Mouse (Mus musculus) stomach, embryonic 15.5 days (tissue): ENCODE results near the gene Bzw2. TPM values are rescaled to one million over a fixed set of nuclear protein-coding genes. Genes with fewer than 3 reads are reported as not detected.

Experiments
- ATAC-seq: fragments of 200-750 bp; cut with Nextera tagmentation; 2 replicates; pipeline ENCODE4 v1.8.0; 2017; ENCODE audit warnings: low read depth, moderate number of reproducible peaks, moderate TSS enrichment; ENCODE audit not compliant: insufficient read depth, low FRiP score
- H3K27ac ChIP-seq: fragments of 300-500 bp; sonication (generic); 2 replicates; pipeline ENCODE4 v1.5.1; 2015; ENCODE audit warnings: mild to moderate bottlenecking, inconsistent platforms
- H3K27me3 ChIP-seq: fragments of 300-500 bp; sonication (generic); replicated peaks from 2 replicates; pipeline ENCODE4 v1.6.1; 2015; ENCODE audit warnings: inconsistent platforms
- H3K36me3 ChIP-seq: fragments of 300-500 bp; sonication (generic); 2 replicates; pipeline ENCODE4 v1.6.1; 2015; ENCODE audit warnings: inconsistent platforms
- H3K4me1 ChIP-seq: fragments of 300-500 bp; sonication (generic); 2 replicates; pipeline ENCODE4 v1.6.1; 2015; ENCODE audit warnings: inconsistent platforms
- H3K4me2 ChIP-seq: fragments of 300-500 bp; sonication (generic); 2 replicates; pipeline ENCODE4 v1.6.1; 2015; ENCODE audit warnings: mild to moderate bottlenecking, inconsistent platforms
- H3K4me3 ChIP-seq: fragments of 300-500 bp; sonication (generic); replicated peaks from 2 replicates; pipeline ENCODE4 v1.5.1; 2015; ENCODE audit warnings: inconsistent platforms
- H3K9ac ChIP-seq: fragments of 300-500 bp; sonication (generic); 2 replicates; pipeline ENCODE4 v1.6.1; 2015; ENCODE audit warnings: inconsistent platforms
- H3K9me3 ChIP-seq: fragments of 300-500 bp; sonication (generic); 2 replicates; pipeline ENCODE4 v1.6.1; 2016; ENCODE audit warnings: inconsistent platforms
- WGBS: fragments of 180-500 bp; shearing (Covaris S2); methylation state at CpG from one replicate; pipeline ENCODE4 v1.1.7; 2015; 5-methylcytosine and 5-hydroxymethylcytosine counted together
- polyA plus RNA-seq: library from polyadenylated mRNA; unstranded; fragments of >200 nt; fragmentation: Nextera tagmentation; extraction: Ambion mirVana; gene quantifications from 2 replicates; pipeline ENCODE4 v1.2.1, GENCODE M21; 2015

Bzw2 gene
- polyA plus RNA-seq, 1 experiment from 2014 or later, result 179 TPM

DNA sequence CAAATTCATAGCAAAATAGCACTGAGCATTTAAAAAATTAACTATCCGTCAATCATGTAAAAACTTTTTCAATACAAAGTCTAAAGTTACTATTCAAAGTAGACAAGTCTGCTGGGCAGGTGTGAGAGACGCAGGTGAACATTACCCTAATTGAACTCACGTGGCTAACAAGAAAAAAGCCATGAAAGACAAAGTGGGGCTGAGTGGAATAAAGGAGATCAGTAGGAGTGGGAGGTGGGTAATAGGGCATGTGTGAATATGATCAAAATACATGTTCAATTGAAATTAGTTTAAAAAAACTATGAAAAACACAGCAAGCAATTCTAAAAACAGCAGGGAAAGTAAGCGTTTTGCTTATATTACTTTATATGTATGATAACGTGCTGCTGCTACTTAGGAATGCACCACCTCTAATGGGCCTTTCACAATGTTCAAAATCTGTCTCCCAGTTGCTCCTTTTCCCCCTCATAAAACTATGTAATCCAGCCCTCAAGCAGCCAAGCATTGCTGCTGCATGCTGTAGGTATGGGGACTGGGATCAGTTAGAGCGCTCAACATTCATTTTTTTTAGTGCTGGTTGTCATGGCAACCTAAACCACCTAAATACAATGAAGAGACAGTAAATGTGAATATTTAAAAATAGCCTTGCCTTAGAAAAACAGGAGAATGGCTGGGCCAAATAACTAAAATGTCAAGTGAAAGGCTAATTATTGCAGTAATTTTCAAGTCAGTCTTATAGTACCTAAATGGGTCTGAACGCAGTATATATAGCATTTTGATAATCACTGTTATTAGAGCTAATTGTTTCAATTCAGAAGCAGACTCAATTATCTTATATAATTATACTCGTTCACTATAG, 54.9 kb downstream of the Bzw2 start:
- WGBS, result 94% methylated on average over 8 of the region's 8 CpGs
- H3K4me2 ChIP-seq, result no peak overlapping the region
- no peaks in the 10 kb centered on the region for H3K27me3 ChIP-seq
- H3K36me3 ChIP-seq, result peaks cover 33% of the 10 kb centered on the region
- H3K4me1 ChIP-seq, result no peaks in the 10 kb centered on the region
- H3K9me3 ChIP-seq, result no peaks in the 10 kb centered on the region
- H3K9ac ChIP-seq, result no peak overlapping the region
- no peak for ATAC-seq
- no peak overlapping the region for H3K27ac ChIP-seq
- no peak overlapping the region for H3K4me3 ChIP-seq

DNA sequence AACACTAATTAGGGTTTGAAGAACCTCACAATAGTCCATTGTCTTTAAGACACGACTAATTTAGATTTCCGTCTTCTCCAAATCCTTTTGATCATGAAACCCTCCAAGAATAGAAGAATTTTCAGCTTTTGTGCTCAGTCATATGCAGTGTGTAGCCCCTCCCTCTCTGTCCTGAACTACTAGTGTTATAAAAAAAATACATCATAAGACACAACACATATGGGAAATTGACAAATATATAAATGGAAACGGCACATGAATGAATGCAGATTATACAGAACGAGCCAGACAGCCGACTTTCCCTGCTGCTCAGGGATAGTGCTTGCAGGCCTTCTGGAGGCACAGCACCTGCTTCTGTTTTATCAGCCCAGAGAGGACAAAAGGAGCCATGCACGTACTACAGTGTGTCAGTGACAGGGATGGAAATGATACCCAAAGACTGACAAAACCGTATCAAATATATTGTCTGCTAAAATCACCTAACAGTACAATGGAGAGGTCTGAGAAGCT, 62.5 kb downstream of the Bzw2 start:
- H3K9ac ChIP-seq, result no peak overlapping the region
- 75% methylated on average over 7 of the region's 7 CpGs for WGBS
- no peaks in the 10 kb centered on the region for H3K9me3 ChIP-seq
- peaks cover 19% of the 10 kb centered on the region for H3K36me3 ChIP-seq
- no peak overlapping the region for H3K4me2 ChIP-seq
- H3K4me3 ChIP-seq, result no peak overlapping the region
- no peaks in the 10 kb centered on the region for H3K4me1 ChIP-seq
- ATAC-seq, result no peak
- H3K27ac ChIP-seq, result no peak overlapping the region
- no peaks in the 10 kb centered on the region for H3K27me3 ChIP-seq

DNA sequence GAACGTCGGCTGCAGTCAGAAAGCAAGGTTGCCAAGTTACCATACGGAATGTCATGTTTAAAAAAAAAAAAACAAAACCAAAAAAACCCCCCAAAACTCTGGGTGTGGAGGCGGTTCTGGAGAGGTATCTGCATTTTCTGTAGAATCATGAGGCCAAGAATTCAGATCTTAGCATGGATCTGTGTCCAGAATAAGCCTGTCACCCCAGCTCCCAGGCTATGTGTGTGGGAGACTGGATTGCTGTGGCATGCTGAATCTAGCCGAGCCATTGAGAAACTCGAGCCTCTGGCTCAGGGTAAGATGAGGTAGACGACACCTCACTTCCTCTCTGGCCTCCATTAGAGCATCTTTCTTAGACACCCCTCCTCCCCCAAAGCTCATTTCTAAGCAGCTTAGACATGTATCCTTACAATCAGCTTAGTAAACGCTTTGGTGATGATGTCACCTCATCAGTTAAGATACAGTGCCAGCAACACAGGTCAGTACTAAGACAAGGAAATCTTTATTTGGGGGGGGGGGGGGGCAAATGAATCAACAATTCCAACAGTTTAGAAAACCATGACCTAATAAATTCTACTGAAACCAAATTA, 64.7 kb downstream of the Bzw2 start:
- H3K36me3 ChIP-seq, result peaks cover 19% of the 10 kb centered on the region; the same call in 1 of the 2 replicates
- no peak overlapping the region for H3K4me3 ChIP-seq
- no peaks in the 10 kb centered on the region for H3K9me3 ChIP-seq
- 81% methylated on average over 8 of the region's 8 CpGs for WGBS
- ATAC-seq, result no peak
- no peaks in the 10 kb centered on the region for H3K4me1 ChIP-seq
- no peak overlapping the region for H3K4me2 ChIP-seq
- no peaks in the 10 kb centered on the region for H3K27me3 ChIP-seq
- no peak overlapping the region for H3K27ac ChIP-seq
- H3K9ac ChIP-seq, result no peak overlapping the region

DNA sequence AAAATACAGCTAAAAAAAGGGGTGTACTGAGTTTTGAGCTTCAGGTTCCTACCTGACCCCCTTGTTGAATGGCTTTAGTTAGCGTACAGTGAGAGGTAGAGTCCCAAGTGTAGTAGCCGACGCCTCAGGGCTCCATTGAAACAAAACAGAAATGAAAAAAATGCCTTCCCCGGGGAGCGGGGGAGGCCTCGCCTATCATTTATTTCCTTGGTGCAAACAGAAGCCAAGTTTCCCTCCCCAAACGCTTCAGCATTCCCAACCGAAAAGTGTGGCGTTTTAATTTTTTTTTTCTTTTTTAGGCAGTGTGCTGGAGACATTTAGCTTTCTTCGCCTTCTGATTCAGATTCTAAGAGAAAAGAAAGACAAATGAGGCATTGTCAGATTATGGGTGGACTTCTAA, 65.9 kb downstream of the Bzw2 start:
- 90% methylated on average over 10 of the region's 10 CpGs for WGBS
- Histone ChIP-seq H3K4me3 (no peak overlapping the region), H3K4me2 (no peak overlapping the region), H3K27ac (no peak overlapping the region), H3K9ac (no peak overlapping the region), H3K4me1 (no peaks in the 10 kb centered on the region), H3K9me3 (no peaks in the 10 kb centered on the region), H3K27me3 (no peaks in the 10 kb centered on the region), H3K36me3 (peaks cover 19% of the 10 kb centered on the region; the same call in 1 of the 2 replicates)
- ATAC-seq, result no peak

DNA sequence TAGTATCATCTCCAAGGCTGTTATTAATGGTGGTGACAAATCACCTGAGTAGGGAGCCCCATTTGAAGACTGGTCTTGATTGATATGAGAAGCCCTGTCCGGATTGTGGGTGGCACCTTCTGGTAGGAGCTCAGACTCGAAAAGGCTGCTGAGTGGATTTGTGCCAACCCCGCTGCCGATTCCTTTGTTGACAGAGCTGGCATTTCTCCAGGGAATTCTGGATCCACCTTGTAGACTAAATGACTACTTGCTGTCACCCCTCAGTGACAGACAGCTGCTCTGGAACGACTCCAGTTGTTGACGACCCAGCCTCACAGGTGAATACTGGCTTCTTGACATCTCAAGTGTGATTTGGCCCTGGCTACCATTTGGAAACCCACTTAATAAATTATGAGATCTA, 68.7 kb downstream of the Bzw2 start:
- no peak overlapping the region for H3K27ac ChIP-seq
- H3K9ac ChIP-seq, result no peak overlapping the region
- no peaks in the 10 kb centered on the region for H3K27me3 ChIP-seq
- no peak overlapping the region for H3K4me2 ChIP-seq
- ATAC-seq, result no peak
- H3K4me1 ChIP-seq, result no peaks in the 10 kb centered on the region
- no peak overlapping the region for H3K4me3 ChIP-seq
- WGBS, result 66% methylated on average over 6 of the region's 6 CpGs
- peaks cover 13% of the 10 kb centered on the region; the same call in 1 of the 2 replicates for H3K36me3 ChIP-seq
- no peaks in the 10 kb centered on the region for H3K9me3 ChIP-seq

DNA sequence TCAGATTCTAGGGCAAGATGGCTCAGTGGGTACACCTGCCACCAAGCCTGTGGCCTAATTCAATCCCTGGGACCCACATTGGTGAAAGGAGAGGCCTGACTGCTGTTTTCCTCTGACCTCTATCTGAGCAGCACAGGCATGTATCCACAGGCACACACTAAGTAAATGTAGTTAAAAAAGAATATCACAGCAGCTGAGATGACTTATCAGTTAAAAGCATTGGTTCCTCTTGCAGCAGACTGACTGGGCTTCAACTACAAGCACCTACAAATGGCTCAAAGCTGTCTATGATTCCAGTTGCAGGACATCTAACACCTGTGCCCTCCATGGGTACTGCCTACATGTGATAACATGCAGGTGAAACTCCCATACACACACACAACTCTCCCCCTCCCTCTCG, 69.1 kb downstream of the Bzw2 start:
- Histone ChIP-seq H3K4me2 (no peak overlapping the region), H3K36me3 (peaks cover 13% of the 10 kb centered on the region; the same call in 1 of the 2 replicates), H3K27me3 (no peaks in the 10 kb centered on the region), H3K27ac (no peak overlapping the region), H3K9me3 (no peaks in the 10 kb centered on the region), H3K4me3 (no peak overlapping the region), H3K9ac (no peak overlapping the region), H3K4me1 (no peaks in the 10 kb centered on the region)
- ATAC-seq, result no peak
- 81% methylated on average over 1 of the region's 1 CpGs for WGBS

DNA sequence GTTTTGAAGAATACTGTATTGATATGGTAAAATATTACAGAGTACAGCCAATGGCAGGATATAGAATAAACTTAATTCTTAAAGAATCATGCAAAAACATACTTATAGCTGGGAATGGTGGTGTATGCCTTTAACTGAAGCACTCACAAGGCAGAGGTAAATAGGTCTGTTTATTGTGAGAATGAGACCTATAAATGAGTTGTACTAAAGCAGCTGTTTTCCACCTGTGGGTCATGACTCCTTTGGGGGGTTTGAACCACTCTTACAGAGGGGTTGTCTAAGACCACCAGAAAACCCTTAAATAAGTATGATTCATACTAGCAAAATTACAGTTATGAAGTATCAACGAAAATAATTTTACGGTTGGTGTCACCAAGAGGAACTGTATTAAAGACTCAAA, 72.5 kb downstream of the Bzw2 start:
- H3K27me3 ChIP-seq, result no peaks in the 10 kb centered on the region
- no peaks in the 10 kb centered on the region for H3K36me3 ChIP-seq
- no peak for ATAC-seq
- H3K9me3 ChIP-seq, result no peaks in the 10 kb centered on the region
- no peak overlapping the region for H3K27ac ChIP-seq
- no peaks in the 10 kb centered on the region for H3K4me1 ChIP-seq
- no peak overlapping the region for H3K9ac ChIP-seq
- H3K4me3 ChIP-seq, result no peak overlapping the region
- H3K4me2 ChIP-seq, result no peak overlapping the region
- 81% methylated on average over 2 of the region's 2 CpGs for WGBS

DNA sequence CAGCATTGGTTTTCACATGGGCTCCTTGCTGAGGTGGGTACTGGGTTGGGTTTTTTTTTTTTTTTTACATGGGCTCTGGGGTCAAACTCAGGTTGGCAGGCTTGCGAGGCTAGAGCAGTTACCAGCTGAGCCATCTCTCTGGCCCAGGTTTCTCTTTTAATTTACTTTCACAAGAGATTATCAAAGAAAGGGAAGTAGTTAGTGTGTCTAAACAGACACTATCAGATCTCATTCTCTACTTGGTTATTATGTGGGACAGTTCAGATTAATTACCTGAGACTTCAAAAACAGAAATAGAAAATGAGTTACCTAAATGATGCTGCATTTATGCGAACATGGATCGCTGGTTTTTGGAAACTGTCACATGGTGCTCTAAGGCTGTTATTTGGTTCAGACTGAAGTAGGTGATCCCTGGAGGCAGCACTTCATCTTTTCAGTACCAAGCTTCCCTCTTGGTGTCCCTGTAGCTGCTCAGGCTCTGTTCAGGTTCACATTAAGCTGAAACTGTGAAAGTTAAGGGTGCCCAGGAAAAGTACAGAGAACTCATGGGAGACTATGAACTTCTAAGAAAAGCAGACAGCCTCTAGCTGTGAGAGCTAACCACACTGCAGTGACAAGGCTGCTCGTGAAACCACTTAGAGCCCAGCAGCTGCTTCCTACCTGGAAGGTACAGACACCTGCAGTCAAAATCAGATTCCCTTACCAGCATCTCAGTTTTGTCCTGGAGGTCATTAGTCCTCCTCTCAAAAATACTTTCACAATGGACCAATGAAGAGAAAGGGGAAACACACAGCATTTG, 79.6 kb downstream of the Bzw2 start:
- Histone ChIP-seq H3K4me3 (no peak overlapping the region), H3K36me3 (no peaks in the 10 kb centered on the region), H3K9me3 (no peaks in the 10 kb centered on the region), H3K4me2 (no peak overlapping the region), H3K4me1 (no peaks in the 10 kb centered on the region), H3K27me3 (no peaks in the 10 kb centered on the region), H3K27ac (no peak overlapping the region), H3K9ac (no peak overlapping the region)
- no peak for ATAC-seq
- 69% methylated on average over 4 of the region's 4 CpGs for WGBS

DNA sequence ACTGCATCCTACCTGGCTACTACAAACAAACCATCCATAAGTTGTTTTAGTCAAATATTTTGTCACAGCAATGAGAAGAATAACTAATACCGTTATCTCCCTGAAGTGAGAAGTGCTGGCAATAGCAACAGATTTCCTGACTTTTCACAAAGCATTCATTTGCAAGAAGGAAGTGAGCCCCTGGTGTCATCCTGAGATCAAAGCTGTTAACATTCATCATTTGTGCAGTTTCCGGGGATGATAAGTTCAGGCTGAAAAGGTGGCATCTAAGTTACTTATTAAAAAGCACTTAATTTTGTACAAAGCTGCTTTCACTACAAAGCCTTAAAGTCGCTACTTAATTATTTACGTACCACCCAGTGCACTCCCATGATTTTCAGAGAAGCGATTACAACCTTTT, 85.0 kb downstream of the Bzw2 start:
- H3K36me3 ChIP-seq, result no peaks in the 10 kb centered on the region
- ATAC-seq, result no peak
- H3K9ac ChIP-seq, result no peak overlapping the region
- WGBS, result 24% methylated on average over 5 of the region's 5 CpGs
- H3K9me3 ChIP-seq, result no peaks in the 10 kb centered on the region
- H3K4me1 ChIP-seq, result no peaks in the 10 kb centered on the region
- H3K4me2 ChIP-seq, result no peak overlapping the region
- H3K4me3 ChIP-seq, result no peak overlapping the region
- H3K27ac ChIP-seq, result no peak overlapping the region
- no peaks in the 10 kb centered on the region for H3K27me3 ChIP-seq

DNA sequence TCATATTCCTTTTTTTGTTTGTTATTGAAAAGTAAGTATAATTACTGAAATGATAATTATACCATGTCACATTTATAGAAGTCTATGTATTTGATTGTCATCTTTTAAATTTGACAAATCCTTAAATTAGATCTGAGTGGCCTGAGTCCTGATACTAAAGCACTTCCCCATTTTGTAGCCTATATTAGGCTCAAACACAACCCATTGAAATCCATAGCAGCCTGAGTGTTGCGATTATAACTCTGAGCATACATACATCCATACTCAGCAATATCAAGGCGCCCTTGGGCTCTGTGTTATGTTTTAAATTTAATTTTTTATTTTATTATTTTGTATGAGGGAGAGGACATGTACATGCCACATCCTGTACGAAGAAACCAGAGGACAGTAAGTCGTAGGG, 87.6 kb downstream of the Bzw2 start:
- ATAC-seq, result no peak
- Histone ChIP-seq H3K9me3 (no peaks in the 10 kb centered on the region), H3K36me3 (no peaks in the 10 kb centered on the region), H3K27me3 (no peaks in the 10 kb centered on the region), H3K4me1 (no peaks in the 10 kb centered on the region), H3K4me3 (no peak overlapping the region), H3K4me2 (no peak overlapping the region), H3K9ac (no peak overlapping the region), H3K27ac (no peak overlapping the region)
- 84% methylated on average over 4 of the region's 4 CpGs for WGBS

DNA sequence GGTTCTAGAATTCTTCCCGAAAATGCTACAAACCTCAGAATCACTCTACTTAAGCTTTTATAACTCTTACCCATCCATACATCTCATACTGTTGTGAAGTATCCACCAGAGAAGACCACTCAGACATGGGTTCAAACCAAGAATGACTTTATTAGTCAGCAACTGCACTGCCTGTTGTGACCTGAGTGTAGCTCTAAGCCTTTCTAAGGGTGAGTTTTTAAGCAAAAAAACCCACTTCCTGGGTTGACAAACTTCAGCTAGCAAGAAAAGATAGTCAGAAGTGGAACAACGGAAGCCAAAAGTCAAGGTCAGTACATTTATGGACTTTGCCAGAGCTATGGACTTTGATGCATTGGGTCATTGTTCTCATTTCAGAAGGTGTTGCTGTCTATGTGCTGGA, 90.3 kb downstream of the Bzw2 start:
- H3K9ac ChIP-seq, result no peak overlapping the region
- WGBS, result 93% methylated on average over 2 of the region's 2 CpGs
- H3K36me3 ChIP-seq, result no peaks in the 10 kb centered on the region
- no peaks in the 10 kb centered on the region for H3K9me3 ChIP-seq
- H3K27me3 ChIP-seq, result no peaks in the 10 kb centered on the region
- no peaks in the 10 kb centered on the region for H3K4me1 ChIP-seq
- H3K4me2 ChIP-seq, result no peak overlapping the region
- H3K27ac ChIP-seq, result no peak overlapping the region
- H3K4me3 ChIP-seq, result no peak overlapping the region
- no peak for ATAC-seq

DNA sequence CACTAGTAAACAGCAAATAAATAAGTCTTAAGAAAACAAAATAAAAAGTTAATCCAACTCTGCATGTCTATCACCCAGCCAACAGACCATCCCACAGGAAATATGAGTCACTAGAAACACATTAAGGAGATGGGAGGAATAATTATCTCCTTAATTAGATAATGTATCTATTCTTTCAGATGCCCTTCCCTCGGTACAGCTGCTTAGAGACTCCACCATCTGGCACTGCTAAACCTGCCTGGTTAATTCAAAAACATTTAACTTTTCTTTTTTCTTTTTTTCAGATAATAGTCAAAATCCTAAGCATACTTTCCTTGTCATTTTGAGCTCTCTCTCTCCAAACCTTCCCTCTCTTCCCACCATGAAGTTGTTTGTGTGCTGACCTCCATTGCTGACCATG, 92.0 kb downstream of the Bzw2 start:
- Histone ChIP-seq H3K9me3 (no peaks in the 10 kb centered on the region), H3K27ac (no peak overlapping the region), H3K4me2 (no peak overlapping the region), H3K9ac (no peak overlapping the region), H3K36me3 (no peaks in the 10 kb centered on the region), H3K4me1 (no peaks in the 10 kb centered on the region), H3K4me3 (no peak overlapping the region), H3K27me3 (no peaks in the 10 kb centered on the region)
- ATAC-seq, result no peak
- 77% methylated on average over 1 of the region's 1 CpGs for WGBS
